Mouse (Mus musculus): ENCODE measurements around the gene Slc22a14.
"Not testable (repeated sequence)": the region's sequence is repeated elsewhere in the genome, so short reads cannot be mapped to it uniquely, and the experiment has no call there.

Gene Slc22a14

DNA sequence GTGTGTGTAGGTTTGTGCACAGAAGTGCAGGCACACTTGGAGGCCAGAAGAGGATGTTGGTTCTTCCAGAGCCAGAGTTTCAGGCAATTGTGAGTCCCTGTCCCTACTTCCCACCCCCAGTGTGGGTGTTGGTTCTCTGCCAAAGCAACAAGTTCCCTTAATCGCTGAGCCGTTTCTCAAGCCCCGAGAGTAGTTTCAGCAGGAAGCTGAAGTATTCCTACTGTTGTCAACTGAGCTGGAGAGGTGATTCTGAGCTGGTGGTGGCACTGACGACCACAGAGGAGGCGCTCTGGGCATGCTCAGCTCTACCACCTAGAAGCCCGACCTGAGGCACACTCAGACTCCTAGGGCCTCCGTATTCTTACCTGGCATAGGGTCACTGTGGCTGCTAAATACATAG is at the start of gene Slc22a14:
Gene Slc22a14, minus strand, starts transcription at position 270 of the 400 bp plus-strand sequence.
- no peak for DNase-seq

DNA sequence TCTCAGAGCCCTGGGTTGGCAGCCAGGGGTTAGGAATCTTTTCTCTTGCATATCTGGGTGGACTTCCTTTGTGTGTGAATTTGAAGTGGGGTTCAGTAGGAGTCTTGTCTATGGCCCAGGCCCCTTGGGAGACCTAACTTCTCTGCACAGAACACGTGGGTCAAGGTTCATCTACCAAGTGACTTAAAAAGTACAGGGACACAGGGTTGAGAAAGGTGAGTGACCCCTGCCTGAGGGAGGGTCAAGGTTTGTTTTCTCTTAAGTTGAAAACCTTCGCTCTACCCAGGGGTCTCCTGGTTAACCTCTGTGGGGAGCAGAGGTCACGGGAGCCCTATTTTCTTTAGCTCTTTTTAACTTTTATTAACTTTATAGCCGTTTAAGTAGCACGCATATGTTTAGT is 44.5 kb upstream of the Slc22a14 start:
- no peak for DNase-seq

- DNase-seq: no peak
These were observed 43.7 kb upstream of the Slc22a14 start for GRCm38 (mm10) chr9:119408898-119409664.

DNA sequence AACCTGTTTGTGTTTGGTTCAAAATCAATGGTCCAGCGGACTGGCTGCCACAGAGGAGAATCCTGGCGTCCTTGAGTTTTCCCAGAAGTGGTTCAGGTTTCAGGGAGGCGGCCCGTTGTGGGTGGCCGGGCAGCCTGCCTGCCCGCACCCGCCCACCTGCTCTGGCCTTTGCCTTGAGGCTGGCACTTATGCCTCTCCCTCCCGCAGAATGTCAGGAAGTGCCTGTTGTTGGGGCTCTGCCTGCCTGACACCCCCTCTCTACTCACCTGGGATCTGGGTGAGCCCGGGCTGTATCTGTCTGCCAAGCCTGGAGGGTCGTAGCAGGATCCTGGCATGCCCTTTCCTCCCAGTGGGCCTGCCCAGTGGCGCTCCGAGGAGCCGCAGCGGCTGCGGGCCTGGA is 42.5 kb upstream of the Slc22a14 start:
- DNase-seq: no peak

DNA sequence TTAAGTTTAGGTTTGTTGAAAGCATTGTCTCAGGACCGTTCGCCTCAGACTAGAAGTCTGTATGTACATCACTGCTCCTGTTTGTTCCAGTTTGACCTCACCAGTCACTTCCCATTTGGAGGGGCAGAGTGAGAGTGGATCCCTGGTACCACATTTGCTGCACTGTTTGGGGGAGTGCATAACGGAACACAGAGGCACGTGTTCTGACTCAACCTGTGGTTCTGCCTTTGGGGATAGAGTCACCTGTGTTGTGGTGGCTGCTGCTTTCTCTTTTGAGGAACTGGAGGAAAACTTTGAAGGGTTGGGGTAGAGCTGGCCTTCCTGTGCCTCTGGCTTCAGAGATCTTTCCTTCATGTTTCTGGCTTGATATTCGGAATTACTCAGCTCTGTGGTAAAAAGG is 38.7 kb upstream of the Slc22a14 start:
- no peak for DNase-seq

DNA sequence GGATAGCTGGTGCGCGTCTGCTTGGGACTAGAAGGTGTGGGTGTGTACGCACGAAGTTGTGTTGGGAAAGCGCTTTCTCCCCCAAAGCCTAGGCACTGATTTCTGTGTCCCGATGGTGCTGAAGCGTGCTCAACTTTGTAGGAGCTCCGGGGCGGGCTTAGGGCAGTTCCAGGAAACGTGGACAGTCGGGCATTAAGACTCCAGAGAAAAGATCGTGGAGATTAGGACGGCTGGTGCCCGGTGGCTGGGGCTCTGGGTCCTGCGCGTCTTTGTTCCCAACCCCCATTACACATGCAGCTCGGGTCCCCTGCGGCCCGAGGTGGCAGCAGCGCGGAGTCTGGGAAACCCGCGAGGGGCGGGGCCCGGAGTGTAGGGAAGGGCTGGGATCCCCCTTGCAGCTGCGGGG is 37.9 kb upstream of the Slc22a14 start:
- DNase-seq: no peak

- DNase-seq: peak in 1 of 2 experiments; percentile 20
These were observed 37.2 kb upstream of the Slc22a14 start for GRCm38 (mm10) chr9:119402253-119403235.

GRCm38 (mm10) chr9:119401801-119402214 is 36.5 kb upstream of the Slc22a14 start, which contains the start of gene Acvr2b:
Acvr2b (plus strand) TSS chr9:119402118.
- DNase-seq: peak; percentile 56 to 69

DNA sequence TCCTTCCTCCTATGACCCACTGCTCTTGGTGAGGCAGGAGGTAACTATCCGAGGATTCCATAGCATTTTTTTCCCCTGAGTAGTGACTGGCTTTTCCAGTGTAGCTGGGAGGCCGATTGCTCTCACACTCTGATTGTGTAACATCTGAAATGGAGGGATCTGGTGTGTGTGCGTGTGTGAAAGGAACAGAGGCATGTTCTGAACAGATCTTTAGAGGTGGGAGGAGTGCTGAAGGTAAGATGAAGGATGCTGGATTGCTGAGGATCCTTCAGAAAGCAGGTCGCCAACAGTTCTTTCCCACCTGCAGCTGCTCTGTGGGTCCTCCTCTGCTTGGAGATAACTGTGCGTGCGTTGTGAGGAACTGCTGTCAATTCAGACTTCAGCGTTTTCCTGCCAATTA is 36.0 kb upstream of the Slc22a14 start:
- DNase-seq: no peak

- DNase-seq: no peak
These were observed 29.5 kb upstream of the Slc22a14 start for GRCm38 (mm10) chr9:119394808-119395207.

- DNase-seq: no peak
These were observed 24.9 kb upstream of the Slc22a14 start for GRCm38 (mm10) chr9:119390214-119390613.

DNA sequence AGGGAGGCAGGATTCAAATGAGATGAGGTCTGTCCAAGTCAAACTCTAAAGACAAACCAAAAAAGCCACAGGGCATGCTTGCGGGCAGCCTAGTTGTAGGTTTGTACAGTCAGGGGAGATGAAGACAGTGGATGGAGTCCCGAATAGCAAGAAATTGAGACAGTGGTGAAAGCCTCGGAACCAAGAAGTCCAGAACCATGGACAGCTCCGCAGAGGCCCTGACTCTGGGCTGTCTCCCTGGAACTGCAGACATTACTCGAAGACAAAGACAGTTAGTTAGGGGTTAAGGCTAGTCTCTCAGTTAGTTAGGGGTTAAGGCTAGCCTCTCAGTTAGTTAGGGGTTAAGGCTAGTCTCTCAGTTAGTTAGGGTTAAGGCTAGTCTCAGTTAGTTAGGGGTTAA is 23.6 kb upstream of the Slc22a14 start:
- no peak for DNase-seq

GRCm38 (mm10) chr9:119382603-119383002 is 17.2 kb upstream of the Slc22a14 start:
- DNase-seq: no peak

DNA sequence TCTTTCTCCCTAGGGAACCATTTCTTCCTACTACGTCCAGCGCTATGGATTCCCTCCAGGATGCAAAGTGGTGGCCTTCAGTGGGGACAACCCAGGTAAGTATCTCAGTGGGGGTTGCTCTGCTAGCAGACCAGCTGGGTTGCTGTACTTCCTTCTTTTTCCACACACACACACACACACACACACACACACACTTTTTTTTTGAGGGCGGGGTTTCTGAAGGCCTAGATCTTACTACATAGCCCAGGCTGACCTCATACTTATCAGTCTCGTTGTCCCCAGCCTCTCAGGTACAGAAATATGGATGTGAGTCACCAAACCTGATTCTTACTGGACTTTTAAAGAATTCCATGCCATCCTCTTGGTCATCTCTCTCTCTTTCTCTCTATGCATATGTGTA is 12.9 kb upstream of the Slc22a14 start:
- no peak for DNase-seq

- DNase-seq: no peak
These were observed 10.2 kb upstream of the Slc22a14 start for GRCm38 (mm10) chr9:119375556-119375955.

DNA sequence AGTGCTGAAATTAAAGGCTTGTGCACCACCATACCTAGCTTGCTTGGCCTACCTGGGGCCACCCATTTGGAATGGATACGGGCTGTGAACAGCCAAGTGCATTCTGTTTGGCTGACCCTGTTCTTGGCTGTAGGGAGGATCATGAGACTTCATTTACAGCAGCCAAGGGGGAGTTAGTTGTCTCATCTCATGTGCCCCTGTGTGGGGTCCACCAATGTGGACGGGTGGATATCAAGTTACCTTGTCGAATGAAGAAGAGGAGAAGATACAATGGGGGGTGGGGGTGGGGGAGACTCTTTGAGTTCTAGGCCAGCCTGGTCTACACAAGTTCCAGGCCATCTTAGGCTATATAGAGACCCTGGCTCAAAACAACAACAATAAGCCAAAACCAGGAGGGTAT is 9.7 kb upstream of the Slc22a14 start:
- no peak for DNase-seq

- DNase-seq: no peak
These were observed 5.9 kb upstream of the Slc22a14 start for GRCm38 (mm10) chr9:119371251-119371650.

DNA sequence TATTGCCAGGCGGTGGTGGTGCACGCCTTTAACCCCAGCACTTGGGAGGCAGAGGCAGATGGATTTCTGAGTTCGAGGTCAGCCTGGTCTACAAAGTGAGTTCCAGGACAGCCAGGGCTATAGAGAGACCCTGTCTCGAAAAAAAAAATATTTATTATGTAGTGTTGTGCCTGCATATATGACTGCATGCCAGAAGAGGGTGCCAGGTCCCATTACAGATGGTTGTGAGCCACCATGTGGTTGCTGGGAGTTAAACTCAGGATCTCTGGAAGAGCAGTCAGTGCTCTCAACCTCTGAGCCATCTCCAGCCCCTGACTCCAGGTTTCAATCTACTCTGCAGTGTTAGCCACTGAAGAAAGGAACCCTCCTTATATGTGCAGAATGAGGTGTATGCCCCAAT is 5.4 kb upstream of the Slc22a14 start:
- not testable (repeated sequence) for DNase-seq

GRCm38 (mm10) chr9:119368367-119368766 is 3.0 kb upstream of the Slc22a14 start:
- DNase-seq: no peak

GRCm38 (mm10) chr9:119363229-119363628 is 2.1 kb downstream of the Slc22a14 start:
- DNase-seq: no peak

DNA sequence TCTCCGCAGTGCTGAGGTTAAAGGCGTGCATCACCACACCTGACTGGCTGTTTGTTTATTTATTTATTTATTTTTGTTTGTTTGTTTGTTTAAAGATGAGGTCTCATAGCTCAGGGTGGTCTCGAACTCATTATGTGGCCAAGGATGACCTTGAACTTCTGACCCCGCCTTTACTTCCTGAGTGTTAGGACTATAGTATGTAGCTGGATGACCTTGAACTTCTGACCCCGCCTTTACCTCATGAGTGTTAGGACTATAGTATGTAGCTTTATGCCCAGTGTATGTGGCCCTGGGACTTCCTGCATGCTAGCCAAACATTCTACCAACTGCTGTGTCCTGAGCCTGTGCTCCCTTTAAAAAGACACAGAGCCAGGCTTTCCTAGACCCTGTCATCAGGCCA is 3.9 kb downstream of the Slc22a14 start:
- no peak for DNase-seq

DNA sequence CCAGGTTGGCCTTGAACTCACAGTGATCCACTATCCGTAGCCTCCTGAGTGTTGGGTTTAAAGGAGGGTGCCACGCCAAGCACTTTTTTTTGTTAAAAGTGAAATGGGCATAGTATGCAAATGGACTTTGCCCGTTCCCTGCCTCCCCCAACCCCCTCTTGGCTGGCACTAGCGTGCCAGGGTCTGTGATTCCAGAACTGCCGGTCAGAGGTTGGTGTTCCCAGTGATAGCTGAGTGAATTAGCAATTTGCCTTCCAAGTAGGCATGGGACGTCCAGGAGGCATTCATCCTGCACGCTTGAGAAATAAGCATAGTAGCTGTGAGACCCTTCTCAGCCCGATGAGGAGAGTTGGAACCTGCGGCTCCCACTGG is 7.3 kb downstream of the Slc22a14 start:
- no peak for DNase-seq

DNA sequence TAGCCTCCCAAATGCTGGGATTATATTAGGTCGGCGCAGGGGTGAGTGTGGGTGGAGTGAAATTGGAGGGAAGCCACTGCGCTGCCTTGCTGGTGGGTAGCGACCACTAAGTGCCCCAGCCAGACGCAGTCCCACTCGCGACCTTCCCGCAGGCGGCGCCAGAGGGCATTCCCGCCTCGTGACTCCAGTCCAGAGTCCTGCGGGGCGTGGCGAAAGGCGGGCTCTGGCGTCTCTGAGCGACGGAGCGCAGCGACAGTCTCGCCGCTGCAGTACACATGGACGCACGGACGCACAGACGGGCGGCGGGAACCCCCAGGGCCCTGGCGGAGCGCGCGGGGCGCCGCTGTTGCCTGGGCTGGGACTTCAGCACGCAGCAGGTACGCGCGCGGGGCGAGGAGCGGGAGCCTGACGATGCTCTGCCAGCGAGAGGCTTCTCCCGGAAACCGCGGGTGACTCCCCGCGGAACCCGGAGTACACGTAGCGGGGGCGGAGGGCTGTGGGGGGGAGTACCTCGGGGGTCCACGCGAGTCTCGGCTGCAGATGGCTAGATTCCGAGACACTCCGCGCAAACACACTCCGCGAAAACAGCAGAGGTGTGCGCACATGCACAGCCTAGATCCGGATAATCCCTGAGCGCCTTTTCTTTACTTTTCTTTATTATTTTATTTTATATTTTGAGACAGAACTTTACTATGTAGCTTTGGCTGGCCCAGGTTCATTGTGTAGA is 7.9 kb downstream of the Slc22a14 start, which contains the start of gene Xylb:
Gene Xylb, plus strand, starts transcription at position 51 of the 727 bp plus-strand sequence.
- DNase-seq: peak; percentile 77 to 92

All from spleen, adult 18-20 months (tissue).